Comparison of ENCODE assay signal across 9 mouse cellular contexts in the genomic region with DNA sequence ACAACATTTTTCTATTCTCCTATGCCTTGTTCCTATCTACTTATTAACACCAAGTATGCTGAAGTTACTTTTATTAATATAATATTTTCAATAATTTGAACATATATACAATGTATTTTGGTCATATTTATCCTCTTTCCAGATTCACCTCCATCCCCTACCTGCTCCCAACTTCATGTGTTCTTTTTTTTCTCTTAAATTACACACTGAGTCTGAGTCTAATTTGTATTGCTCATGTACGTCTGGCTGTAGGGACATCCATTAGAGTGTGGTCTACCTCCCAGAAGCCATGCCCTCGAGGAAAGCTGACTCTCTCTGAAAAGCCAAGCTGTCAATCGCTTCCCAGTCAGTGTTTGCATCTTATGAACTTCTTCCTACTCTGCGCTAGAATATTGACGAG. TPM values are rescaled to one million over a fixed set of nuclear protein-coding genes. Genes with fewer than 3 reads are reported as not detected.
DNase-seq lines count a peak whose midpoint lies in the region; ATAC-seq and TF ChIP-seq lines count a peak whose summit lies in the region.
"Had no signal": no experiment of that assay in that cellular context is flagged by ENCODE, and none has a peak within 500 bp of the region (broad histone marks: within the 10 kb centered on the region; RNA-seq: fewer than 3 reads in every experiment).

Gene Gm10647, plus strand, starts transcription at position 301 of the 400 bp plus-strand sequence.

- H3K9ac ChIP-seq in neural tube, embryonic 11.5 days (ENCODE audit: low read length), result no peak within 1 kb of the TSS
- H3K9ac ChIP-seq in limb, embryonic 14.5 days (ENCODE audit: low read depth, low read length, severe bottlenecking), result no peak within 1 kb of the TSS; the same call in 1 of the 2 replicates
- 0 out of 2 replicates have a peak within 1 kb of the TSS, but pooled peaks have one; percentile 14 for H3K9ac ChIP-seq in stomach, embryonic 14.5 days (replicated peaks; ENCODE audit: low read depth, low read length)

- H3K36me3 ChIP-seq in erythroblast, embryonic 14.5 days (ENCODE audit: control insufficient read depth), result no peaks in the 10 kb centered on the region
- no peaks in the 10 kb centered on the region for H3K36me3 ChIP-seq in neural tube, embryonic 11.5 days (ENCODE audit: control insufficient read depth, insufficient read depth, low read length)
- no peaks in the 10 kb centered on the region for H3K36me3 ChIP-seq in limb, embryonic 14.5 days (ENCODE audit: control insufficient read depth, insufficient read depth, low read length)
- H3K36me3 ChIP-seq in stomach, embryonic 14.5 days (ENCODE audit: control insufficient read depth, insufficient read depth, low read length), result no peaks in the 10 kb centered on the region

- no peak within 1 kb of the TSS for H3K27ac ChIP-seq in neural tube, embryonic 11.5 days (ENCODE audit: low read depth, low read length)
- H3K27ac ChIP-seq in limb, embryonic 14.5 days (replicated peaks; ENCODE audit: low read depth, low read length), result peak within 1 kb of the TSS; percentile 48; the same call in 1 of the 2 replicates
- no peak within 1 kb of the TSS for H3K27ac ChIP-seq in stomach, embryonic 14.5 days (ENCODE audit: low read length)

- 80% methylated on average over 5 of the region's 5 CpGs for WGBS in neural tube, embryonic 11.5 days
- WGBS in limb, embryonic 14.5 days, result 59% methylated on average over 5 of the region's 5 CpGs
- WGBS in stomach, embryonic 14.5 days, result 70% methylated on average over 5 of the region's 5 CpGs

- DNase-seq in neural tube, embryonic 11.5 days (ENCODE audit: low spot score), result no peak
- no peak for DNase-seq in neural tube, embryonic 10.5 days (ENCODE audit: extremely low spot score, low spot score)
- DNase-seq in limb, embryonic 14.5 days (ENCODE audit: low spot score), result no peak
- no peak for DNase-seq in retina, postnatal 1 day
- no peak for DNase-seq in urinary bladder, adult 2 months (ENCODE audit: low spot score)
- DNase-seq: kidney, adult 9 months had no signal

- no peak for ATAC-seq in erythroblast, adult 5-6 weeks (replicated peaks; ENCODE audit: low FRiP score, poor library complexity, severe bottlenecking)
- no peak for ATAC-seq in neural tube, embryonic 11.5 days (ENCODE audit: insufficient read depth, low FRiP score, low TSS enrichment)
- ATAC-seq in limb, embryonic 14.5 days (ENCODE audit: low FRiP score, low read depth), result no peak
- ATAC-seq in stomach, embryonic 14.5 days (ENCODE audit: insufficient number of reproducible peaks, insufficient read depth, low FRiP score, low read depth), result no peak

- H3K4me2 ChIP-seq in neural tube, embryonic 11.5 days (ENCODE audit: low read depth), result peak within 1 kb of the TSS; percentile 65
- peak within 1 kb of the TSS; percentile 63 for H3K4me2 ChIP-seq in limb, embryonic 14.5 days (replicated peaks; ENCODE audit: low read depth, low read length, severe bottlenecking)
- H3K4me2 ChIP-seq in stomach, embryonic 14.5 days (replicated peaks; ENCODE audit: low read depth, low read length), result peak within 1 kb of the TSS; percentile 74

- H3K9me3 ChIP-seq in erythroblast, embryonic 14.5 days (ENCODE audit: control insufficient read depth, low read length), result no peaks in the 10 kb centered on the region
- H3K9me3 ChIP-seq in neural tube, embryonic 11.5 days (ENCODE audit: control insufficient read depth, low read length), result no peaks in the 10 kb centered on the region
- H3K9me3 ChIP-seq in limb, embryonic 14.5 days (ENCODE audit: control insufficient read depth, low read length), result no peaks in the 10 kb centered on the region
- no peaks in the 10 kb centered on the region for H3K9me3 ChIP-seq in stomach, embryonic 14.5 days (ENCODE audit: control insufficient read depth, low read depth, low read length)

- H3K4me1 ChIP-seq in erythroblast, embryonic 14.5 days (ENCODE audit: control insufficient read depth), result peaks cover 27% of the 10 kb centered on the region
- H3K4me1 ChIP-seq in neural tube, embryonic 11.5 days (ENCODE audit: control insufficient read depth, insufficient read depth, low read length), result no peaks in the 10 kb centered on the region; the same call in 1 of the 2 replicates
- peaks cover 1% of the 10 kb centered on the region; the same call in 1 of the 2 replicates for H3K4me1 ChIP-seq in limb, embryonic 14.5 days (ENCODE audit: control insufficient read depth, insufficient read depth, low read length)
- peaks cover 3% of the 10 kb centered on the region; the same call in 1 of the 2 replicates for H3K4me1 ChIP-seq in stomach, embryonic 14.5 days (ENCODE audit: control insufficient read depth, insufficient read depth, low read length)

- H3K4me3 ChIP-seq in erythroblast, embryonic 14.5 days (replicated peaks), result peak within 1 kb of the TSS; percentile 81
- H3K4me3 ChIP-seq in neural tube, embryonic 11.5 days (ENCODE audit: low read depth, low read length), result peak within 1 kb of the TSS; percentile 66
- peak within 1 kb of the TSS; percentile 64 for H3K4me3 ChIP-seq in limb, embryonic 14.5 days (replicated peaks; ENCODE audit: low read length)
- H3K4me3 ChIP-seq in stomach, embryonic 14.5 days (ENCODE audit: low read depth, low read length), result peak within 1 kb of the TSS; percentile 67

- TF ChIP-seq POLR2A in limb, embryonic 14.5 days (IDR thresholded peaks at IDR 0.05; ENCODE audit: borderline replicate concordance, extremely low read depth, insufficient read depth, insufficient read length), result no peak

- H3K27me3 ChIP-seq in erythroblast, embryonic 14.5 days (ENCODE audit: control insufficient read depth), result peaks cover 34% of the 10 kb centered on the region
- H3K27me3 ChIP-seq in neural tube, embryonic 11.5 days (ENCODE audit: control insufficient read depth, insufficient read depth, low read length), result no peaks in the 10 kb centered on the region
- H3K27me3 ChIP-seq in limb, embryonic 14.5 days (ENCODE audit: control insufficient read depth, insufficient read depth, low read length), result no peaks in the 10 kb centered on the region
- H3K27me3 ChIP-seq in stomach, embryonic 14.5 days (ENCODE audit: control insufficient read depth, insufficient read depth, low read length), result no peaks in the 10 kb centered on the region

RNA-seq across cellular contexts. Expression of gene Gm10647, which starts in this region (rescaled TPM):
- polyA plus RNA-seq in erythroblast, embryonic 14.5 days (2012), result not detected in 2 replicates
- not detected in 2 replicates for total RNA-seq in erythroblast, adult 5-6 weeks (2015; ENCODE audit: low replicate concordance)
- total RNA-seq in erythroblast, adult 5-6 weeks (2017; ENCODE audit: low replicate concordance), result 0.42 and 0.68 TPM in 2 replicates
- polyA plus RNA-seq in neural tube, embryonic 11.5 days (2014; fragmentation: Nextera tagmentation; extraction: Ambion mirVana), result 0.19 and 0.34 TPM in 2 replicates
- 0.23 and 0.50 TPM in 2 replicates for polyA plus RNA-seq in limb, embryonic 14.5 days (2012; rRNA removed)
- 0.47 and 0.63 TPM in 2 replicates for polyA plus RNA-seq in limb, embryonic 14.5 days (2014; fragmentation: Nextera tagmentation; extraction: Ambion mirVana)
- polyA plus RNA-seq in stomach, embryonic 14.5 days (2014; fragmentation: Nextera tagmentation; extraction: Ambion mirVana), result 0.93 and 1.3 TPM in 2 replicates
- polyA plus RNA-seq in urinary bladder, adult 2 months (2012; rRNA removed), result 0.36 and 0.37 TPM in 2 replicates
